Mouse (Mus musculus) neural tube, embryonic 13.5 days (tissue): Measurements from ENCODE around the gene E030018B13Rik. TPM values are rescaled to one million over a fixed set of nuclear protein-coding genes. Genes with fewer than 3 reads are reported as not detected.
A peak's percentile ranks its signal among the peaks of the same experiment; 100 is the strongest.

Source experiments
- ATAC-seq: fragments of 200-750 bp; cut with Nextera tagmentation; 2 replicates; pipeline ENCODE4 v1.8.0; 2017; ENCODE audit warnings: low read depth, mild to moderate bottlenecking, moderate TSS enrichment, moderate library complexity
- H3K27ac ChIP-seq: fragments of 300-500 bp; sonication (generic); replicated peaks from 2 replicates; pipeline ENCODE4 v1.5.1; 2015; ENCODE audit warnings: moderate library complexity, mild to moderate bottlenecking, inconsistent platforms
- H3K27me3 ChIP-seq: fragments of 300-500 bp; sonication (generic); 2 replicates; pipeline ENCODE4 v1.6.1; 2015; ENCODE audit warnings: mild to moderate bottlenecking, inconsistent platforms
- H3K36me3 ChIP-seq: fragments of 300-500 bp; sonication (generic); 2 replicates; pipeline ENCODE4 v1.6.1; 2015; ENCODE audit warnings: mild to moderate bottlenecking, inconsistent platforms
- H3K4me1 ChIP-seq: fragments of 300-500 bp; sonication (generic); replicated peaks from 2 replicates; pipeline ENCODE4 v1.6.1; 2015; ENCODE audit warnings: inconsistent platforms
- H3K4me2 ChIP-seq: fragments of 300-500 bp; sonication (generic); 2 replicates; pipeline ENCODE4 v1.6.1; 2015; ENCODE audit warnings: inconsistent platforms, mild to moderate bottlenecking, moderate library complexity
- H3K4me3 ChIP-seq: fragments of 300-500 bp; sonication (generic); 2 replicates; pipeline ENCODE4 v1.5.1; 2015; ENCODE audit warnings: mild to moderate bottlenecking, inconsistent platforms
- H3K9ac ChIP-seq: fragments of 300-500 bp; sonication (generic); 2 replicates; pipeline ENCODE4 v1.6.1; 2015; ENCODE audit warnings: moderate library complexity, mild to moderate bottlenecking, inconsistent platforms
- H3K9me3 ChIP-seq: fragments of 300-500 bp; sonication (generic); 2 replicates; pipeline ENCODE4 v1.6.1; 2016; ENCODE audit warnings: inconsistent platforms
- WGBS: fragments of 180-500 bp; shearing (Covaris S2); methylation state at CpG from one replicate; pipeline ENCODE4 v1.1.7; 2015; 5-methylcytosine and 5-hydroxymethylcytosine counted together
- polyA plus RNA-seq: library from polyadenylated mRNA; unstranded; fragments of >200 nt; fragmentation: Nextera tagmentation; extraction: Ambion mirVana; gene quantifications from 2 replicates; pipeline ENCODE4 v1.2.1, GENCODE M21; 2015

E030018B13Rik gene
- polyA plus RNA-seq, 1 experiment from 2014 or later, result 0.20 TPM

DNA sequence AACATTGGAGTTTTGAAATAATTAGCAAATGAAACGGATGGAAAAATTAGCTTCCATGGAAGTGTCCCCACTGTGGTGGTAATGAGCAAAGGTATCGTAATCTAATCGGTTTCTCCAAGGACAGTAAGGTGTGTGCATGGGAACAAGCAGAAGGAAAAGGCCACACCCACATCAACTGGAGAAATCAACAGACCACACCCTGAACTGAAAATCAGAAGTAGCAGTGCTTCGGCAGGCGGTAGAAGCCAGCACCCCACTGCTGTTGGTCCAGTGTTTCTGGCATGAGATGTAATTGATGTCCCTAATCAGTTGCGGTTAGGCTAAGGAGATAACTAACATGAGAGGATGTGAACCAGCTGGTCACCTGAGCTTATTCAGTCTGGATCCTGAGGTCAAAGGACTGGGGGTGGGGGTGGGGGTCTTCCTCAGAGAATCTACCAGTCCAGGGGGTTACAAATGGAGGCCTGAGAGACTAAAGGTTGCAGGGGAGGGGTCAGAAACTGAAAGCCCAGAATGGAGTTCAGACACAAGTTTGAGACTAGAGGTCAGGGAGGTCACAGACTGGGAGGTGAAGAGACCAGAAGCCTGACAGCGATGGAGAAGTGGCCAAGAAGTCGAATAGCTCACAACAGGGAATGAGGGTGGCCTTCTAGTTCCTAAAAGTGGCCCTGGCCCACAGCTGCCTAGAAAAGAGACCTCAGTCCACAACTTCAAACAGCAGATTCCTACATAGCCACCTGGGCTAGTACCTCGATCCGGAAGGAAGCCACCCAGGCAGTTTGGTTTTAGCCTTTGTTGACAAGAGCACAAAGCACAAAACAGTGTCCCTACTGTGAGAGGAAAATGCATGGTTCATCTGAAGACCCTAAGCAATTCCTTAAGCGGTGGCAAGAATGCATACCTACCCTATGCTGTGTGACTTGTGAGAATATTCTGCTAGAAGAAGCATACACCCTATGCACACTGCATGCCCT is 31.1 kb downstream of the E030018B13Rik start:
- no peaks in the 10 kb centered on the region for H3K36me3 ChIP-seq
- no peak overlapping the region for H3K4me3 ChIP-seq
- no peak overlapping the region for H3K9ac ChIP-seq
- no peaks in the 10 kb centered on the region for H3K9me3 ChIP-seq
- ATAC-seq, result no peak
- H3K4me1 ChIP-seq, result peaks cover 21% of the 10 kb centered on the region; the same call in 1 of the 2 replicates
- H3K27me3 ChIP-seq, result no peaks in the 10 kb centered on the region
- WGBS, result 53% methylated on average over 11 of the region's 11 CpGs
- no peak overlapping the region for H3K4me2 ChIP-seq
- H3K27ac ChIP-seq, result no peak overlapping the region

DNA sequence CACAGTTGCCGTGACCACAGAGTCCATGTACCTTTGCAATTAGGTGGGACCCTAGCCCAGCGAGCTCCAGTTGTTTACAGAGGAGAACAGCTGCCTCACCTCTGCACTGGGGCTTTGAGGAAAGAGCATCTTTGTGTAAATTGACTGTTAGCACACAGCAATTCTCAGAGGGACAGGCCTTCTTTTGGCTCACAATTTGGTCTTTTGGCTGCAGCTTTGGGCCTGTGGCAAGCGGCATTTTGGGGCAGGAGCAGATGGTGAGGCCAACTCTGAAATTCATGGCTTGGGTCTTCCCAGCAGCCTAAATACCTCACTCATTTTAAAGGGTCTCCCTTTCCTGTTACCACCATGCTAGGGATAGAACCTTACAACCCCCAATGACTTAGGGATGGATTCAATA is 32.5 kb downstream of the E030018B13Rik start:
- Histone ChIP-seq H3K36me3 (no peaks in the 10 kb centered on the region), H3K4me3 (no peak overlapping the region), H3K4me1 (peaks cover 18% of the 10 kb centered on the region; the same call in 1 of the 2 replicates), H3K9me3 (no peaks in the 10 kb centered on the region), H3K27ac (no peak overlapping the region), H3K4me2 (no peak overlapping the region), H3K27me3 (no peaks in the 10 kb centered on the region), H3K9ac (no peak overlapping the region)
- 63% methylated on average over 3 of the region's 3 CpGs for WGBS
- ATAC-seq, result no peak

DNA sequence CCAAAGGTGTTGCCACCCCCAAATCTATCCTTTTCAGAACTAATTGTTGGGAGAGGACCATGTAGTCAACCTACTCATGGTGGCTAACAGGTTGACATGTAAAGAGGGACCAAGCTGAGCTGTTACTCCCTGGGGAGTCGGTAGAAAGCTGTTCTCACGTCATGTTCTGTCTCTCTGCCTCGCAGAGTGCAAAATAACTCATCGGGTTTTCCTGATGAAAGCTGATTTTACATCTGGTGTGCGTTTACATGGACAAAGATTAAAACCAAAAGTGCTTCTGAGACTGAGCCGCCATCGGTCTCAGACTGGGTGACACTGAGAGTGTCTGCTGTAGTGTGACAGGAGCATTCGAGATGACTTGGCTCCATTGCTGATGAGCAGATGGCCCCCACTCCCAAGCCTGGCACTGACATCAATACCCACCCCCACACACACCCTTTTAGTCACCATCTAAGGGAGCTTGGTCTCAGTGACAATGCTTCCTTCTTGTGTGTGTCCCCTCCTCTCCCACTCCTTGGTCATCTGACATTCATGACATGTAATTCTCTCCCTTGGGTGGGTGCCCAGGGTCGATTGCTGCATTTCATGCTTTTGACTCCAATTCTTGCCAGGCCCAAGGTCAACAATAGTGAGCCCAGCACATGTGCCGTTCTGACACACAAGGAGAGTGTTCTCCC is 34.4 kb downstream of the E030018B13Rik start:
- Histone ChIP-seq H3K36me3 (no peaks in the 10 kb centered on the region), H3K9me3 (no peaks in the 10 kb centered on the region), H3K4me1 (peaks cover 24% of the 10 kb centered on the region), H3K27me3 (no peaks in the 10 kb centered on the region), H3K27ac (no peak overlapping the region), H3K4me3 (no peak overlapping the region), H3K4me2 (no peak overlapping the region), H3K9ac (no peak overlapping the region)
- WGBS, result 69% methylated on average over 10 of the region's 10 CpGs
- 0 out of 2 replicates have a peak, but pooled peaks have one; percentile 45 for ATAC-seq

DNA sequence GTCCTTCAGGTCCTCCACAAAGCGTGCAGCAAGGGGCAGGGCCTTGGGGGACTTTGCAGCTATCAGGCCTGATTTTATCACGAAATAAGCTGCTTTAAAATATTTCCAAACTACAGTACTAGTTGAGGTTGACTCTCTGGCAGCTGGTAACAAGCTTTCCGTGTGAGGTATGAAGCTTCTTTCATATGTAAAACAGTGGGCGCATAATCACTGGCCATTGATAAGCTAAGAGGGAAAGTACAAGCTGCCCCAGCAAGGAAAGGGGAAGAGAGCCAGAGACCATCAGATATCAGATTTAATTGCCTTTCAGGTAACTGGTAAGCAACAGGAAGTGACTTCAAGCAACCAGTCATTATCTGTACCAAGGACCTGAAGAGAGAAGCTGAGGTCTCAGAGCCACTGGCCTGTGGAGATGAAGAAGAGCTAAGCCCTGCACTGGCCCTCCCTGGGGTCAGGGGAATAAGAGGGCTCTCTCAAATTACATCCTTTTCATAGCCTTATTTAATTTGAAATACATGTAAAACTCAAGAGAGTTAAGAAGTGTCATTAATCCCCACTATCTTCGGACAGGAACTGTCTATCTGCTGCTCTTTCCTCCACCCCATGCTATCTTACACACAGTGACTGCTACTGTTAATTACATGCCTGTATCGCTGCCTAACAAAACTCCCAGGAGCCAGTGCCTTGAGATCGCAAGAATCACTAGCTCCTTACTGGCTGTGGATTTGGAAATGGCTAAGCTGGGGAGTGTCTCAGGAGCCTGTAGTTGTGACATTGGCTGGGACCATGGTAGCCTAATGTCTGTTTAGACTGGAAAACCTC is 35.6 kb downstream of the E030018B13Rik start:
- H3K27ac ChIP-seq, result no peak overlapping the region
- H3K9me3 ChIP-seq, result no peaks in the 10 kb centered on the region
- no peaks in the 10 kb centered on the region for H3K27me3 ChIP-seq
- H3K4me2 ChIP-seq, result no peak overlapping the region
- no peak for ATAC-seq
- H3K4me1 ChIP-seq, result peaks cover 36% of the 10 kb centered on the region
- H3K4me3 ChIP-seq, result no peak overlapping the region
- H3K9ac ChIP-seq, result no peak overlapping the region
- WGBS, result 54% methylated on average over 7 of the region's 7 CpGs
- H3K36me3 ChIP-seq, result no peaks in the 10 kb centered on the region

DNA sequence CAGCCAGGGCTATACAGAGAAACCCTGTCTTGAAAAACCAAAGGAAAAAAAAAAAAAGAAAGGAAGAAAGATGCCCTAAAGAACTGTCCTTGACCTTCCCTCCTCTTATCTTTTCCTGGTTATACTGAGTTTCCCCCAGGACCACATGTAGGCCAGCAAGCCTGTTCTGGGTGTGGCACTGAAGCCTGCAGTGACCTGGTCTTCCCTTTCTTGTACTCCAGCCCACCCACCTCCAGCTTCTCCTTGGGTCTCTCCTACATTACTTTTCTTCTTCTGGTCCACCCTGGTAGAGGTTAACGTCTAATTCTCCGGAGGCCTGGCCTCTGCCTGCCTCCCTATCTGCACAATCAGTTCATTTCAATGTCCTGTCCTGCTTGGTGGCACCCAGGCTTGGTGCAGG is 38.8 kb downstream of the E030018B13Rik start:
- ATAC-seq, result no peak
- Histone ChIP-seq H3K36me3 (no peaks in the 10 kb centered on the region), H3K27me3 (no peaks in the 10 kb centered on the region), H3K27ac (0 out of 2 replicates have a peak overlapping the region, but pooled peaks have one; percentile 88), H3K9ac (no peak overlapping the region), H3K9me3 (no peaks in the 10 kb centered on the region), H3K4me2 (no peak overlapping the region), H3K4me3 (no peak overlapping the region), H3K4me1 (peaks cover 53% of the 10 kb centered on the region)
- 95% methylated on average over 2 of the region's 2 CpGs for WGBS

DNA sequence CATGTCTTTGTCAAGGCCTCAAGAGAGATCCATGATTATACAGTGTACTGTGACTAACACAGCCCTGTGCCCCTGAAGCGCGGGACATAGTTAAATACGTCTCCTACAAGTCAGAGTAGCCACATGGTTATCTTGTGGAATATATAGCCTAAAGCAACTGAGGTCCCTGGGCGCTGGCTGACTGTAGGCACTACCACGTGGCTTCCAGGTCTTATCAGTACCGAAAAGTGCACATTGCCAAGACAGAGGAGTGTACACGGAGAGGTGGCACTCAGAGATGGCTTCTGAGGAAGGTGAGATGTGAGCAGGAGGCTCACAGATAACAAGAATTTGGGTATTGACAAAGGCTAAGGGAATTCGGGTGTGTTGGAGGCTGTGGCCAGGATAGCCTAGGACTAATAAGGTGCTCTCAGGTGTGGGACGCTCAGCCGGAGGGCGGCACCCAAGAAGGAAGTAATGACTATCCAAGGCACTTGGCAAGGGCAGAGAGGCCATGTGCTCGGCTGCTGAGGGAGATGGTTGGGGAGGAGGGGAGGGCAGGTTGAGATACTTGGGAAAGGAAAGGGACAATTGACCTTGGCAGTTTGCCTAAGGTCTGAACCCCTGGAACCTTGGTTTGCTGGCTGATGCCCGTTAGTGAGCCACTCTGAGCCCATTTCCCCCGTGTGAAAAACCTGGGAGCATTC is 39.6 kb downstream of the E030018B13Rik start:
- peaks cover 47% of the 10 kb centered on the region for H3K4me1 ChIP-seq
- 0 out of 2 replicates have a peak overlapping the region, but pooled peaks have one; percentile 22 for H3K9ac ChIP-seq
- no peak overlapping the region for H3K4me2 ChIP-seq
- ATAC-seq, result no peak
- no peak overlapping the region for H3K4me3 ChIP-seq
- WGBS, result 61% methylated on average over 14 of the region's 14 CpGs
- H3K9me3 ChIP-seq, result no peaks in the 10 kb centered on the region
- H3K27ac ChIP-seq, result peak overlapping the region; percentile 88
- no peaks in the 10 kb centered on the region for H3K27me3 ChIP-seq
- H3K36me3 ChIP-seq, result no peaks in the 10 kb centered on the region

DNA sequence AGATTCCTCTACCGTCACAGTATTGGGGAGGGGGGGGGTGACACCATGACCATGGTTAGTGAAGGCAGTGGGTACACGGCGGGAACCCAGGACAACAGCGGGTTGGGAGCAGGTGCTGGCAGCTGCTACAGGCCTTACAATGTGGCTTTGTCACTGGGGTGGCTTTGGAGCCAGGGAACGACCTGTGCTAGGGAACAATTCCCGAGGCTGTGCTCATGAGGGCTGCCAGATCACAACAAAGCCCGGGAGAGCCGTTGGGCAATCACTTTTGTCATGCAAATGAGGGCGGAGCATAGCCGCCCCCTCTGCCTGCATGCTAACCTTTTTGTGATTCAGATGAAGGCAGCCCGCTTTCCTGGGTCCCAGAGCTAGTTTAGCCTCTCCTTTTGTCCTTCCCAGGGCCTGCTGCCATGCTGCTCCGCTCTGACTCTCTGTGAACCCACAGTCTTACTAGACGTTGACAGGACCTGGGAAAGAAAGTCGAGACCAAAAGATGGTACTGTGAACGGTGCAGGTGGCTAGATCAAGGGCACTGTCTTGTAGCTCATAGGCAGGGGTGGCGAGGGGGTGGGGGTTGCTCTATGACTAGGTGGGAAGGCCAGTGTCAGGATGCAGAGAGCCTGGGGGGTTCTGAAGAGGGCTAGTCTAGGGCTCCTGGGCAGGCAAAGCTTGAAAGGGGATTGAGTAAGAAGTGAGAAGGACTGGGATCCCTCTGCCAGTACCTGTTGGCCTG is 40.5 kb downstream of the E030018B13Rik start:
- Histone ChIP-seq H3K4me3 (no peak overlapping the region), H3K27me3 (no peaks in the 10 kb centered on the region), H3K9ac (0 out of 2 replicates have a peak overlapping the region, but pooled peaks have one; percentile 22), H3K4me1 (peaks cover 38% of the 10 kb centered on the region), H3K9me3 (no peaks in the 10 kb centered on the region), H3K27ac (peak overlapping the region; percentile 88), H3K36me3 (no peaks in the 10 kb centered on the region), H3K4me2 (no peak overlapping the region)
- 4% methylated on average over 16 of the region's 16 CpGs for WGBS
- peak; percentile 88 for ATAC-seq

DNA sequence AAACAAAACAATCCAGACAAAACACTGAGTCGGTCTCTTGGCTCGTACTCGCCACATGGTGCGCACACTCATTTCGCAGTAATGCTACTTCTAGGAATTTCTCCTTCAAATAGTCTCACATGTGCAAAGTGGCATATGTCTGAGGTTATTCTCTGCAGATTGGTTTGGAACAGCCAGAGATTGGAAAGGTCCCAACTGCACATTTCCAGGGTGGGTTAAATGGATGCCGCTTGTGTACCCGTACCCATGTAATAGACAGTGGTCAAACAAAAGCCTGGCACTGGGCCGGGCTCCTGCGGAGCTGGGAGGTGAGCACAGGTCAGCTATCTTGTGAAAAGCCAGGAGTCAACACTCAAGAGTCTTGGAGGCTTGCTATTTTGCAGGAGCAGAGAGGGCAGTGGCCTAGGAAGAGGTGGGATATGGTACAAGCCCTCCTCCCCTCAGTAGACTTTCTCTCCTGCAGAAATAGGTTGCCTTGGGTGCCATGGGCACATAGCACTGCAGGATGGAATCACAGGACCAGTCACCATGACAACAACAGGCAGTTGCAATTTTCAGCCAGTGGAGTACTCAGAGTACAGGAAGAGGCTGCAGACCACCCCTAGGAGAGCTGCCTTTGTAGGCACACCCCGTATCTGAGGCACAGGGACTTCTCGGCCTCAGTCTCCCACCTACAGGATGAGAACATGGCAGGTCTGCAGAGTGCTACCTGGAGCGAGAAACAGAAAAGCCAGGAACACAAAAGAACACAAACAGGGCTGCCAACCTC is 41.4 kb downstream of the E030018B13Rik start:
- H3K27ac ChIP-seq, result peak overlapping the region; percentile 88
- H3K27me3 ChIP-seq, result no peaks in the 10 kb centered on the region
- WGBS, result 54% methylated on average over 12 of the region's 12 CpGs
- H3K4me1 ChIP-seq, result peaks cover 36% of the 10 kb centered on the region
- no peaks in the 10 kb centered on the region for H3K36me3 ChIP-seq
- no peaks in the 10 kb centered on the region for H3K9me3 ChIP-seq
- no peak overlapping the region for H3K4me2 ChIP-seq
- H3K9ac ChIP-seq, result no peak overlapping the region
- peak; percentile 59 for ATAC-seq
- no peak overlapping the region for H3K4me3 ChIP-seq

DNA sequence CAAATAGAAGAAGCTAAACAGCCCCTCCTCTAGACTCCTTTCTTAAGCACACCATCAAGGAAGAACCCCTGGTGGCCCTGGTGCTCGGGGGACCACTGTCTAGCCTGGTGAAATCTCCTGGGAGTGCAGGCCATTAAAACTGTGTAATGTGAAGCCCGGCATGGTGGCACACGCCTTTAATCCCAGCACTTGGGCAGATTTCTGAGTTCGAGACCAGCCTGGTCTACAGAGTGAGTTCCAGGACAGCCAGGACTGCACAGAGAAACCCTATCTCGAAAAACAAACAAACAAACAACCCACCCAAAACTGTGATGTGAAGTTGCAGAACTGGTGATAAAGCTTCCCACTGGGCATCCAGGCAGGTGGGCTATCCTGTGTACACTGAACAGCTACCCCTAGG is 47.0 kb downstream of the E030018B13Rik start:
- H3K9ac ChIP-seq, result no peak overlapping the region
- H3K27ac ChIP-seq, result no peak overlapping the region
- H3K27me3 ChIP-seq, result no peaks in the 10 kb centered on the region
- ATAC-seq, result no peak
- H3K36me3 ChIP-seq, result no peaks in the 10 kb centered on the region
- H3K9me3 ChIP-seq, result no peaks in the 10 kb centered on the region
- 65% methylated on average over 5 of the region's 5 CpGs for WGBS
- peaks cover 14% of the 10 kb centered on the region for H3K4me1 ChIP-seq
- H3K4me3 ChIP-seq, result no peak overlapping the region
- H3K4me2 ChIP-seq, result no peak overlapping the region

DNA sequence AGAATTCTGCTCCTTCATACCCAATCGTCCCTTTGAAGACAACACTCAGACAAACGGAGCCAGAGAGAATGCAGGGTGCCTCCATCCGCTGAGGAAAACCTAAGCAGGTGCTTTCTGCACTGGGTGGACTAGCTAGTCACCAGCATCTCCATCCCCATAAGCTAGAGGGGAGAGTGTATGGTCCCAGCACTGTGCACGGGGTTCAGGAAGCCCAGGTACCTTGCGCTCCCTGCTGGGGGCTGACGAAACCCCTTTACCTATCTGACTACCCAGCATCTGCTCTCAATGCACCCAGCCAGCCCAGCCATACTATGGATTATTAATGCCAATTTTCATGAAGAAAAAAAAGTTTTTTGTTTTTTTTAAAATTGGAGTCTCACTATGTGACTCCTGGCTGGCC is 47.5 kb downstream of the E030018B13Rik start:
- H3K27me3 ChIP-seq, result no peaks in the 10 kb centered on the region
- no peak overlapping the region for H3K9ac ChIP-seq
- H3K9me3 ChIP-seq, result no peaks in the 10 kb centered on the region
- H3K36me3 ChIP-seq, result no peaks in the 10 kb centered on the region
- H3K27ac ChIP-seq, result no peak overlapping the region
- H3K4me2 ChIP-seq, result no peak overlapping the region
- peaks cover 10% of the 10 kb centered on the region for H3K4me1 ChIP-seq
- WGBS, result 81% methylated on average over 6 of the region's 6 CpGs
- ATAC-seq, result no peak
- H3K4me3 ChIP-seq, result no peak overlapping the region
